Mouse (Mus musculus): Measurements from ENCODE around the gene Bcl9l.

The Bcl9l gene

DNA sequence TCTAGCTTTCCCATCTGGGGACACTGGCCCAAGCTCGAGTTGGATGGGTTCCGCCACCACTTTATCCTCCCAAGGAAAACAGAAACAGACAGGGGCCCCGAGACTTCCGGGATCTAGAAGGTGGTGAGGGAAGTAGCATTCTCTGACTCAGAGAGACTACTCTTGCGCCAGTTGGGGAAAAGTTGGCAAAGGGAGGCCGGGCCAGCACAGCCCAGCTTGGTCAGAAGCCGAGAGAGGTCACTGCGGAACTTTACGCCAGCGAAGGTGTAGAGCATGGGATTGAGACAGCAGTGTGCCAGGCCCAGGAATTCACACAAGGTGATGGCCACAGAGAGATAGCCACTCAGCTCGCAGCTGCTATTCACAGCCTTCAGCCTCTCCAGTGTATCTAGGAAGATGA lies 30.5 kb downstream of the Bcl9l start:
- no peak for DNase-seq (ENCODE audit: low spot score)

DNA sequence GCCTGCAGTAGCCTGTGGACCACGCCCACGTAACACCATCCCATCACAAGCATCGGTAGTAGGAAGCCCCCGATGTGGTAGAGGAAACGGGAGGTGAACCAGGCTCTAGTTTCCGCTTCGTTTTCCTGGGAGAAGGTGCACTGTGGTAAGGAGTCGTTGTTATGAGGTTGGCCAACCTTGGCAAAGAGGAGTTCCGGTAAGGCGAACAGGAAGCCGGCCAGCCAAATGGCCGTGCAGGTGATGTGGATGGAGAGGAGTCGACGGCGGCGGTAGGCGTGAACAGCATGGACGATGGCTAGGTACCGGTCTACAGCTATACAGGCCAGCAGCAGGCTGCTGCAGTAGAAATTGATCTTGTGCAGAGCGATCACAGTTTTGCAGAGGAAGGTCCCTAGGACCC lies 31.0 kb downstream of the Bcl9l start:
- no peak for DNase-seq (ENCODE audit: low spot score)

DNA sequence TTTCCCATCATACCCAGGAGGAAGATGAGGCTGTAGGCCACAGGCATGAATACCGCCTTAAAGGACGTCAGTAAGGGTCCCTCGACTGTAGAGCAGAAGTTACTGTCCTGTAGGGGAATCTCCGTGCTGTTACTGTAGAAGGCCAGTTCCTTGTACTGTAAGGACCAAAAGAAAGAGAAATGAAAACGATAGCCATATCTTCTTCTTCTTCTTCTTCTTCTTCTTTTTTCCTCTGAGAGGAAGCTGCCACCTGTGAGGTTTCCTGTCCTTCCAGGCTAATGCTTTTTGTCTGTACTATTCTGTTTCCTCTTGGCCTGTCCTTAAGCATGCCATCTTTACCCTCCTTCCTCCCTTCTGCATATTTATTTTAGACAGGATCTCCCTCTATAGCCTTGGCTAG lies 31.5 kb downstream of the Bcl9l start:
- DNase-seq (ENCODE audit: low spot score) = no peak

DNA sequence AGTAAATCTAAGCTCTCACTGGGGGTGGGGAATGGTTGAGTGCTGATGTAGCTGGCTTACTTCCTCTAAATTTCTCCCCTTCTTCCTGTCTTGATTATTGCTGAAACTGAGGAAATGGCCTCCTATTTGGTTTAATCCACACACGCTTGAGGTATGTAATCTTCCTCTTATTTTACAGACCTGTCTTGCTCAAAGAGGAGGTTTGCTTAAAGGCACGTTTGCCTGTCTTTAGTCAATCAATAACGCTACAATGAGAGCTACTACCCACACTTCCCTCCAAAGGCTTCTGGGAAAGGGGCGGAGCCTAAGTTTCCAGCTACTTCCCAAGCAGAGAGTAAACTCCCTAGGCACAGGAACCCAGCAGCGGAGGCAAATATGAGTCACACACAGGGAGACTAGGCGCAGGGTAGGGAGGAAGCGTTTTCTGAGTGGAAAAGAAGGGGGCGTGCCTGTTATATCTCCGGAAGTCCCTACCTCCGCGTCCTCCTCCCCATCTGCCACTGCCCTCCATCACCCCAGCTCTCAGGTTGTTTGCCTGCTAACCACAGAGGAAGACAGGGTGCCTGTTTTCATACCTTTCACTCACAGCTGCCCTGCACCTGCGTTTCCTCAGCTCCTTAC lies 32.6 kb downstream of the Bcl9l start:
- no peak for DNase-seq (ENCODE audit: low spot score)

DNA sequence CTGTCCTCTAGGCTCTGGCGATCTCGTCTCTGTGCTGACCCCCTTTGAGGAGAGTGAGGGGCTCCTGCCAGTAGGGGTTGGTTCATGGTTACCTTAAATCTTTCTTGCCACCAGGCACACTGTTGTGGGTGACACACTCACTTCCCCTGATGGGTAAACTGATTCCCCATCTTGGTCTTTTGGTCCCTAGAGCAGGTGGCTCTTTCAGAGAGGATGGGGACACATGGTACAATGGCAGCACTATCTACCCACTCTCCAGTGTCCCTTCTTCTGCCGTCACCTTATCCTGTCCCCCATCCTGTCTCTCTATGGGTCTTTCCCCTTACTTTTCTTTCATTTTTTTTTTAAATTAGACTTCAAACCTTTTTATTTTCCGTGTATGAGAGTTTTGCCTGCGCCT lies 33.3 kb downstream of the Bcl9l start:
- no peak for DNase-seq (ENCODE audit: low spot score)

DNA sequence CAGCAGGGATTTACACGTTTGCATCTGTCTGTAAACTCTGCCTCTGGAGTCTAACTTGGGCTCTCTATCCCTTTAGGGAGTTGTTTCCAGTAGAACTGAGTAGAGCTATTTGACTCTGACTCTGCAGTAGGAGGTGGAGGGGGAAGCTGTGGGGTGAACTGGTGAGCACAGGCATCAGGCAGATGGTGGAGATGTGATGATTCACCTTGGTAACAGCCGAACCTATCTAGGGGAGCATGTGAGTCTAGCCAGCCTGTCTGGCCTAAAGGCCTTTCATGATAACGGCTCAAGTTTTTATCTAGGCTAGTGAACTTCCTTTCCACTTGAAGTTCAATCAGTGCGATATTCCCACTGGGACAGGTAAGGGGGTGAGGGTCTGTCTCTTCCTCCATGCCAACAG lies 34.7 kb downstream of the Bcl9l start:
- DNase-seq (ENCODE audit: low spot score) = no peak

DNA sequence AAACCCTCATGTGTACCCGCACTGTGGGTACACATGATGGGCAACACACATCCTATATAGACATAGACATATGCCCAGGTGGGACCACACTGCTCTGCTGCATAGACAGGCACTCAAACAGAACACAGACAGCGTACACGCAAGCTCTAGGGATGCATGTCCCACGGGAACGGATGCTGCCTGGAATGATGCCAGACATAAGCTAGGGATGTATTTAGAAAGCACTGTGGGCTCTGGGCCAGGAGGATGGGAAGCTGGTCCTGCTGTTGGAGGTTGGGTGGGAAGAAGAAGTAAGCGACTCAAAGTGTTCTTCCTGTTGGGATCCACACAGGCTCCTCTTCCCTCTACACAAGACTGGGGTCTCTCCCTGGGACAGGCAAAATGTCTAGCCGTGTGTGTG lies 35.4 kb downstream of the Bcl9l start:
- DNase-seq (ENCODE audit: low spot score) = no peak

DNA sequence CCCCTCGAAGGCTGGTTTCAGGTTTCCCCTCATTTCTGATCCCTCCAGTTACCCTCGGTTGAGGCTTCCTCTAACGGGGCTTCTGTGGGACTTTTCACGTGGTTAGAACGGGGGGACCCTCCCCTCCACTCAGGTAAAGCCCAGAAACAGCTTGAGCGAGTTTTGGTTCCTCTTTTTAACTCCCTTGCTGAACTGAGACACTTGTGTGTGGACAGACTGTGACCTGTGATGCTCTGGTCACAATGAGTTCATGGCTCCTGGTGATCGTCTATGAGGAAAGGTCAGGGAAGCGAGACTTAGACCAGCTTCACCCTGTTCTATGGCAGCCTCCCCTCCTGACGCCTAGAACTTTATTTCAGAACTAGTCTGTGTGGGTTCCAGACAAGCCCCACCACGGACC lies 39.3 kb downstream of the Bcl9l start:
- DNase-seq (ENCODE audit: low spot score) = no peak

DNA sequence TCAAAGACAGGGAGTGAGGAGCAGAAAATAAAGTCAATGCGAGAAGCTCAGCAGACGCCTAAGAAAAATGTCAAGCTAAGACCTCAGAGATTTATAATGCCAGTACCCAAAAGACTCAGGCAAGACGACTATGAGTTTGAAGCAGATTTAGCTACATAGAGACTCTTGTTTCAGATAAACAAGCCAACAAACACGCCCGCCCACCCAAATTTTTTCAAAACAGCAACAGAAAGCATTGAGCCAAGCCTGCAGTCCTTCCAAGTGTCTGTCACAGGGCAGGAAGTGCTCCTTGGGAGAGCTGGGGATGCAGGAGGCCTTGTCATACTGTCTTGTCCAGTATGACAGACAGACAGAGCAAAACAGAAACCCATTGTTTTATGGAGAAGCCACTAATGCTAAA lies 41.1 kb downstream of the Bcl9l start:
- no peak for DNase-seq (ENCODE audit: low spot score)

DNA sequence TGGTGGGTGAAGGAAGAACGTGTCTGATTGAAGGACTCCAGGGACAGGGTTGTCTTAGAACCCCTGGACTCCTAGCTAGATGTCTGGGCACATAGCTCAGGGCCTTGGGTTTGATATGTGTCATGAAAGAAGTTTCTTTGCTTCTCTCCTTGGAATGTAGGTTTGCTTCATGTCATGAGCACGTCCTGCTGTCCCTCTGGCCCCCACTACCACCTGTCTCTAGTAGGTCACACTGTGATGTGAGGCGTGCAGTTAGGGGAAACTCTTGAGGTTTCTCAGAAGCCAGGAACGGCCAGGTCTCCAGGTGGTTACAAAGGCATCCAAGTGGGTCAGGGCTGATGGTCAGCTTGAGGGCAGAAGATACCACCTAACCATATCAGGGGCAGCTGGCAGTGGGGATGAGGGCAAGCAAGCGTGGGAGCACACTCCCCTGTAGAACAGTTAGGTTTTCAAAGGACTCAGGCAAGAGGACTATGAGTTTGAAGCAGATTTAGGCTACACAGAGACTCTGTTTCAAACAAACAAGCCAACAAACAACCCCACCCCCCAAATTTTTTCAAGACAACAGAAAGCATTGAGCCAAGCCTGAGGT lies 41.7 kb downstream of the Bcl9l start:
- no peak for DNase-seq (ENCODE audit: low spot score)

DNA sequence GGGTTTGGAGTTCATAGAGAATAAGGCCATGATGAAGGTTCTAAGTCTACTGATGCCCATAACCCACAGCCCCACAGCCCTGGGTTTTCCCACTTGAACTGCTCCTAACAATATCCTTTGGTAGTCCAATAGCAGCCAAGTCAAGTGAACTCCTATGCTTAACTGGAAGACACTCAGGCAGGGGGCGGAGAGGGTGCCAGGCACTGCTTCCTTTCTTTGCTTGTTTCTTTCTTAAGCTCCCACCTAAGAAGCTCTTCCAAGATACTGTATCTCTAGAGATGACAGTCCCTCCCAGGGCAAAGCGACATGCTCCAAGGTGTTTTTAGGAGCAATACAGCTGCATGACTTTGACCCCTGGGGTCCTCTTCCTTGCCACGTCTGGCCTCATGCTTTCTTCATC lies 42.4 kb downstream of the Bcl9l start:
- DNase-seq (ENCODE audit: low spot score) = no peak

DNA sequence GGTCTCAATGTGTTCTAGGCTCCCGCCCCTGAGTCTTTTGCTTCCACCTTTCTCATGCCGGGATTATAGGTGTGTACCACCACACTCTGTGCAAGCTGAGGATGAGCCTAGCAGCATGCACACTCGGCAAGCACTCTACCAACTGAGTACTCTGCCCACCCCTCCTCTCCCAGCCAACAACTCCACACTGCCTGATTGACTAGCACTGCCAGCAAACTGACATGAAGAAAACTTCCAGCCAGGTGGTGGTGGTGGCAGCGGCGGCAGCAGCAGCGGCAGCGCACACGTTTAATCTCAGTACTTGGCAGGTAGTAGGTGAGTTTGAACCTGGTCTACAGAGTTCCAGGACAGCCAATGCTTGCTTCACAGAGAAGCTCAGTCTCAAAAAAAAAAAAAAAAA lies 43.0 kb downstream of the Bcl9l start:
- no peak for DNase-seq (ENCODE audit: low spot score)

DNA sequence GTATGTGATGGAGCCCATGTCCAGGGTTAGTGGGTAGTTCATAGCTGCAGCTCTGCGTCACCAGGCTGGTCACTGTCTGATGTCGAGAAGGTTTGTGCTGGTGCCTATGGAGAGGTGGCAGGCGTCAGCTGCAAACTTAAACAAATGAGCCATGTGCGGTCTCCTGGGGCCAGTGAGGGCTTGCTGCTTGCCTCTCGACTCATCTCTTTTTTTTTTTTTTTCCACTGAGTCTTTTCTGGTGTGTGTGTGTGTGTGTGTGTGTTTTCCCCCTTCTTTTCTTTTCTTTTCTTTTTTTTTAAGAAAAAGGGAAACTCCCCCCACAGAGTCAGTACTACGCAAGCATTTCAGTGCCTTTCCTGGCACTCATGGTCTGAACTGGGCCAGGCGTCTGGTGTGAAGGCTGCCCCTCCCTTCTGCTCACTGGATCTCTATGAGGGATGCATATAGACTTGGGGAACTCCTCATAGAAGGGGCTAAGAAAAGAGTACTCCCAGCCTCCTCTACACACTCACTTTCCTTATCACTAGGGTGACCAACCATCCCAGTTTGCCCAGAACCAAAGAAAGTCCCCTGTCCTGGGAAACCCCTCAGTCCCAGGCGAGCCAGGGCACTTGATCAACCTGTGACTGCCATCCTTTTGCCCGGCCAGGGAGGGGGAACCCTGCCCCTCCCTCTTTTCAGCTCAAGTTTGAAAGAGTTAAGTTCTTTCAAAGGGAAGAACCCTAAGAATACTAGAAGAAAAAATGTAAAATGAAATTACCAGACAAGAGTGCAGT lies 43.9 kb downstream of the Bcl9l start:
- no peak for DNase-seq (ENCODE audit: low spot score)

DNA sequence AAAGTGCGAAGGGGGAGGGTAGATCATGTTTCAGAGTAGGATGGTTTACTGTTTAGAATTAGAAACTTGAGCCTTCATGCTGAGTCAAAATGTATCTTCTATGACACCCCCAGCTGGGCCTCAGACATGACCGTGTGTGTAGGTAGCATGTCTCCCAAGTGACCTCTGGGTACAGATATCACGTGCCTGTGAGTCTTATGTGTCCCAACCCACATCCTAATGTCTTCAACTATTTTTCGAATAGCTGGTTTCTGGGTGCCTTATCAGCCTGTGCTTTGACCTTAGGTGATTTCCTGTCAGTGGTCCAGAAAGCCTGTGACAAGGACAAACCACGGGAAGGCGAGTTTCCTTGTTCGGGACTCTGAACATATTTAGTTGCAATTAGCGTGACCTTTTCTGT lies 45.7 kb downstream of the Bcl9l start:
- no peak for DNase-seq (ENCODE audit: low spot score)

DNA sequence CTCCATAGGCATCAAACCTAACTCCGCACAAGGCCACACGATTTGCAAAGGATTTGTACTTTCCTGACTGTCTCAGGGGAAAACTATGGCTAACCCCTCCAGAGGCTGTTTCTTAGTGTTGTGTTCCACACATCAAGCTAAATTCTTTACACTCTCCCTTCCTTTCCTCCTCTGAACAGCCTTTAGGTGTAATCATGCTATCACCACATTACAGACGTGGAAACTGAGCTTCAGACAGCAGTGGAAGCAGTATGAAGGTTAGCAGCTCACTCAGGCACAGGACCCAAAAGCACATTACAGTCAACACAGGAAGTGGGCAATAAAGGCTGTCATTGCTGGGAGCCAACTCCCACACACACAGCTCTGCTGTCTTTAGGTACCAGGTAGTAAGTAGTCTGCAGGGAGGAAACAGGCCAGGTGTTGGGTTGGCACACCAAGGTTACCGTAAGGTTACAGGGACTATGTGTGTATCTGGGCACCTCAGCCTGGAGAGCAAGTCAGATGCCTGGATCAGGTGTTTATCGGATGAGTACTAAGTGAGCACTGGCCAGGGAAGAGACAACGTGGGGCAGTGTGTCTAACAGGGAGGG lies 50.5 kb downstream of the Bcl9l start:
- no peak for DNase-seq (ENCODE audit: low spot score)

DNA sequence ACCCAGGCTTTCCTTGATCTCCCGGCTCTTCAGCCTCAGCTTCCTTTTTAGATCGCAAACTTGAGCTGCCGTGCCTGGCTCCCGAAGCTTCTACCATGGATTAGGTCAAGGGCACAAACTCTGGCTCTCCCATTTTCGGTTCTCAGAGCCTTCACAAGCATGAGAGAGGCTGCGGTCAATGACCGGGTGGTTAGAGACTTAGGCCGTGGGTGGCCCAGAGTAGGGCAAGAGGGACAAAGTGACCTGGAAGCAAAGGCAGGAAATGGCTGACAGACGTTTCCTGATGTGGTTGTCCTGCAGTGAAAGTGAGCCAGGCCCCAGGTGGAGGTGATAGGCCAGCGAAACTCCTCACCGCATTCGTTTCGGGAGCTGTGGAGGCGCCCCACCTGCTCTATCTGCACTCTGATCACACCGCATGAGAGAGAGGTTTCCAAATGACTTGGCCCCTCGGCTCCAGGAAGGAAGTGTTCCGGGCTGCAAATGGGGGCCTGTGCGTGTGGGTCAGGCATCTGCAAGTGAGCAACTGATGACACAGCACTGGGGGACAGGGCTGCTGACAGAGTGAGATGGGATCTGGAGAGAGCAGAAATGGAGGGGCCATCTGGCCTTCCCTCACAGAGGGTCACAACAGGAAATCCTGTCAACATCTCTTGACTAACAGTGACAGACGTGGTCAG lies 55.1 kb downstream of the Bcl9l start:
- no peak for DNase-seq (ENCODE audit: low spot score)

DNA sequence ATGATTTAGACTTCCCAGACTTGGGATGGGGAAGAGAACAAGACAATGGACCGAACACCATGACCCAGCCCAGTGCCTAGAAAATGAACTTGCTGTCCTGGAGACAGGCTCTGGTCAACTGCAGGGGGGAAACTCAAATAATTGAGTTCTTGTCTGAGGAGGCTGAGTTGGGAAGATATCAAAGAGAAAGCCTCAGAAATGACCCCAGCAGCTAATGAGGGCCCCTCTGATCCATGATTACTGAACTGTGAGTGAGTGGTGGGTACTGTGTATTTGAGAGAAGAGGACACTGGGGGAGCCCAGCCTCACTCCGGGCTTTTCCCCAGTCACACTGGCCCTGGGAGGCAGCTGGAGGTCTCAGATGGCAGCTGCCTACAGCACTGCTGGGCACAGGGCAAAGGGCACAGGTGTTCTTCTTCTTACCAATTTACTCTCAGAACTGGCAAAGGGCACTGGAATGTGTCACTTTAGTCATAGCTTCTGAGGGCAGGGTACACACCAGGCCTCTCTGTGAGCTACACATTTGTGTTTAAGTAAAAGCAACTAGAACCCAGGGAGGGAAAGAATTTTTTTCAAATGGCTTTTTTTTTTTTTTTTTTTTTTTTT lies 57.3 kb downstream of the Bcl9l start:
- DNase-seq (ENCODE audit: low spot score) = no peak

DNA sequence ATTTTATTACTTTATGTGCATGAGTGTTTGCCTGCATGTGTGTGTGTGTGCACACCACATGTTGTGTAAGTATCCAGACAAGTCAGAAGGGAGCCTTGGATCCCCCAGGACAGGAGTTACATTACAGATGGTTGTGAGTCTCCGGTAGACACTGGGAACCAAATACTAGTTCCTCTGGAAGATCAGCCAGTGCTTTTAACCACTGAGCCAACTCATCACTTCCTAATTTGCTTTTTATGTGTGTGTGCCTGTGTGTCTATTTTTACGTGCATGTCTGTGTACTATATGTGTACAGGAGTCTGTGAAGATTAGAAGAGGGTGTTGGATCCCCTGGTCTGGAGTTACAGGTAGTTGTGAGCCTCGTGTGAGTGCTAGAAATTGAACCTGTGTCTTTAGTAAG lies 58.1 kb downstream of the Bcl9l start:
- no peak for DNase-seq (ENCODE audit: low spot score)

DNA sequence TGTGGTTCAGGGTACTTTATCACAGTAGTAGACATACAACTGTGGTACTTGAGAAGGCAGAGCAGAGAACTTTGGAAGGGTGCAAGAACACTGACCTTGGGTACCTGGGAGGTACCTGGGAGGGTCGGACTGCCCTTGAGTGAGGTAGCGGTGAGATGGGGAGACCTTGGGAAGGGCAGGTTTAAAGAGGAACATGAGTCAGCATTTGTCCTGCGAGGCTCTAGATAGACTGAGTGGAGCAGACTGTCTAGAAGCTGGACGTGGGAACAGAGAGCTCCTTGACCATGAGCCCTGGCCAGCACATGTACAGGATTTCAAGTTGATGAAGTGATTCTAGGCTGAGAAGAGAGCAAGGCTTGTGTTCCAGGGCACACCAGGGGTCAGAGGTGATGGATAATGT lies 59.7 kb downstream of the Bcl9l start:
- DNase-seq (ENCODE audit: low spot score) = no peak

DNA sequence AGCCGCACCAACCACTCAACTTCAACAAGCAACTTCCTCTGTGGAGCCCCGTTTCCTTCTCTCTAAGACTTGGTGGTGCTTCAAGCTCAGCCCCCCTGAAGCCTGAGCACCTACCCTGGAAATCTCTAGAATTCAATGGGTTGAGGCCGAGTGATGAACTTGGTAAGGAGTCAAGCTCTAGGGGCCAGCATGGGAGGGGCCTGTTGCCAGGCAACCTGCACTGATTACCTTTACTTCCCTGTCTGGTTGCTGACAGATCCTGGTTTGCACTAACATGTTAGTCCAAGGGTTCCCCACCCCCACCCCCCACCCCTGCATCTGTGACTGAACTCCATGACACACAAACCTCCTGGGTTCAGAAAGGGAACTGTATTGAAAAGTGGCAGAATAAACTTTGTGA lies 62.4 kb downstream of the Bcl9l start:
- DNase-seq (ENCODE audit: low spot score) = no peak

DNA sequence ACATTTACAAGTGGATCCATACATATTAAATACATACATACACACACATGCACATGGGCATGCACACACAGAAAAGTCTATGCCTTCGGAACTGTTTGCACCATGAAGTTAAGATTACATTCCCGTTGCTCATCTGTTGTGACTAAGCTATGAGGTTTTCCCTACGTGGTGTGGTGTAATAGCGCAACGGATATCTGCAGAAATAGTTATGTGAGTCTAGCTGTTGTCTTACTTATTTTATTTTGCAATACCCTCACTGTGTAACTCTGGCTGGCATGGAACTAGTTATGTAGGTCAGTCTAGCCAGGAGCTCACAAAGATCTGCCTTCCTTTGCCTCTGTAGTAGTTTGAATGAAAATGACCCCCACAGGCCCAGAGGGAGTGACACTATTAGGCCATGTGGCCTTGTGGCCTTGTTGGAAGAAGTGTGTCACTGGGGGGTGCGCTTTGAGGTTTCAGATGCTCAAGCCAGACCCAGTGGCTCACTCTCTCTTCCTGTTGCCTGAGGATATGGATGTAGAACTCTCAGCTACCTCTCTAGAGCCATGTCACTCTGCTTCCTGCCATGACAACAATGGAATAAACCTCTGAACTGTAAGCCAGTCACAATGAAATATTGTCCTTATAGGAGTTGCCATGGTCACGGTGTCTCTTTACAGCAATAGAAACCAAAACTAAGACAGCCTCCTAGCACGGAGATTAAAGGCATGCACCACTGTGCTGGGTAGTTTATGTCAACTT lies 66.0 kb downstream of the Bcl9l start:
- no peak for DNase-seq (ENCODE audit: low spot score)

DNA sequence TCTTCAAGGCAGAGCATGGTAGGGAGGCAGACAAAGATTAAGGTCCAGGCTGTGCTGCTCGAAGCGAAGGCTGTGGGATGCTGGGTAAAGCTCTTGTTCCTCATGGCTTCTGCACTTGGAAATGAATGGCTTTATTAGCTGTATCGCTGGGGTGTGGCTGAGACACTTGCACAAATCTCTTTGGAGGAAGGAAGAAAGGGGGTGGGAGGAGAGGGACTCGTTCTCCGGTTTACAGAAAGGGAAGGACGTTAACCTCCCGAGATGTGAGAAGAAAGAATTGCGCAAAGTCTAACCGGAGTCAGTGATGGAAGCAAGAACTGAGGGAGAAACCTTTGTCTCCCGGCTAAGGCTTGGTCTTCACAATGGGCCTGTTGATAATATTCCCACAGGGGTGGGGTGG lies 68.5 kb downstream of the Bcl9l start:
- no peak for DNase-seq (ENCODE audit: low spot score)

Measured in left cerebral cortex, adult 11 months (tissue).